Mouse (Mus musculus) left cerebral cortex, postnatal 4 days (tissue): ENCODE measurements around the gene Fam53b. TPM values are rescaled to one million over a fixed set of nuclear protein-coding genes. Genes with fewer than 3 reads are reported as not detected.
"Not testable (repeated sequence)": the region's sequence is repeated elsewhere in the genome, so short reads cannot be mapped to it uniquely, and the experiment has no call there.

Source experiments
- DNase-seq: peaks from one replicate; pipeline ENCODE4 v3.0.0-alpha.2; 2022
- intact Hi-C: fragments of 180-260 bp; cut with DNase I; formaldehyde crosslinking; loops from one replicate; pipeline ENCODE4 v1.15.1; 2025
- total RNA-seq, 2 experiments: library from RNA; stranded (reverse); gene quantifications; 2 replicates each; pipeline ENCODE4 v1.2.3; 2021

Fam53b gene
- total RNA-seq, 2 experiments from 2014 or later: 13.4 to 13.8 TPM

DNA sequence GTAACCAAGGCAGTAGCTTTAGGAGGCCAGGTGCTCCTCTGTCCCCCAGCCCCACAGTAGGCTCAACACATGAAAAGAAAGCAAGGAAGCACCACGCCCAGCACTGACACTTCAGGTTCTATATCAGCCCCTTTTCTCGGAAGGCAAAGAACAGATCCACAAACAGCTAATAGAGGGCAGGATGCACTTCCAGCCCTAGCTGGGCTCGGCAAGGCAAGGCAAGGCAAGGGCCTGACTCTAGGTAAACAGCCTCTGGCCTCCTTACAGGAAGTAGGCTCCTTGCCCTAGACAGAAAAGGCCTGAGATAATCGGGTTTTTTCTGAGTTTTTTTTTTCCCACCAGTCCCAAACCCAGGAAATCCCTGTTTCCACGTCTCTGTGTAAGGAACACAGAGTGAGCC lies 124.0 kb downstream of the Fam53b start:
- no peak for DNase-seq
- intact Hi-C loops: no loop called here

DNA sequence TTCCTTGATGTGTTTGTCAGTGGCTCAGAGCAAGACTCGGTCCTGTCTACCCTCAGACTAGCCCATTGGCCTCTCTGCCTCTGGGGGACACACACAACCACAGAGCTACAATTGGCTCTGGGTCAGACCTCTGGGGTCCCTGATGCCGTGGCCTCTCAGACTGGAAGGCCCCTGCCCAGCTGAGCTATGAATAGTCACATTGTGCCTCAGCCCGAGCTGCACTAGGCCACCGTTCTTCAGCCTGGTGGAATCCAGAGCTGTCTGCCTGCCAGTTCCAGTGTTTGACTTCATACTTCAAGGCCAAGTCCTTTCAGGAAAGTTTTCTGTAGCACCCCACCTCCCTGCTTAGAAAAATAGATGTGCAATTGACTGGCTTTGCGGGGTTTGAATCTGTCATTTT lies 125.0 kb downstream of the Fam53b start:
- intact Hi-C loops: no loop called here
- peak; percentile 56 for DNase-seq

DNA sequence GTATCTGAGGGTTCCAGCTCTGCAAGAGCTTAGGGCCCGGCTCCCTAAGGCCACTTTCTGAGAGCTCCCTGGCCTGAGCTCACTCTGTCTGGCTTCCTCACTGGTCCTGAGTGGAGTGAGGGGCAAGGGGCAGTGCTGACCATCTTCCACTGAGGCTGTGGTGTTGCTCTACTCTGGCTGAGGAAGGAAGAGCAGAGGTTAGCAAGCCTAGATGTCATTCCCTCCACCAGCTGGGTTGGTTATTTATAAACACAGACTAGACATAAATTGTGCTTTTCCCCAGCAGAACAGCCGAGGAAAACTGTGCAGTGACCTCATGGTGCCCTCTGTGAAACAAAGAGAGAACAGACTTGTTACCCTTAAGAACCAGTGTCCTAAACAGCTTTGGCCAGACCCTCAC lies 125.8 kb downstream of the Fam53b start:
- no peak for DNase-seq
- intact Hi-C loops: no loop called here

DNA sequence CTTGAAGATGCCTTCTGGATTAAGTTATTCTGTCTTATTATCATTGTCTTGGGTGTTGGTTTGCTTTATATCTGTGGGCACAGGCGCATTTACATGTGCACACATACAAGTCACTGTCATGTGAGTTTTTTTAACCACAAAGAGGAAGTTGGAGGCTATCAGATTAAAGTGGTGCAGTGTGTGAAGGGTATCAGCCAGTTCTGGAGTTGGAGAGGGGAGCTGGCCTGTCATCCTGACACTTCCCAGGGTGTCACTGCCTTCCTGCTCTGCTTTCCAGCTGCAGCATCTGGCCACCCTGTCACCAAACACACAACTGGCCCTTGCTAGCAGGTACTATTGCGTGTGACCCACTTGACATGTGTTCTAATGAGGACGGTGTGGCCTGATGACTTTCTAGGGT lies 127.2 kb downstream of the Fam53b start:
- DNase-seq: no peak
- intact Hi-C loops: no loop called here

DNA sequence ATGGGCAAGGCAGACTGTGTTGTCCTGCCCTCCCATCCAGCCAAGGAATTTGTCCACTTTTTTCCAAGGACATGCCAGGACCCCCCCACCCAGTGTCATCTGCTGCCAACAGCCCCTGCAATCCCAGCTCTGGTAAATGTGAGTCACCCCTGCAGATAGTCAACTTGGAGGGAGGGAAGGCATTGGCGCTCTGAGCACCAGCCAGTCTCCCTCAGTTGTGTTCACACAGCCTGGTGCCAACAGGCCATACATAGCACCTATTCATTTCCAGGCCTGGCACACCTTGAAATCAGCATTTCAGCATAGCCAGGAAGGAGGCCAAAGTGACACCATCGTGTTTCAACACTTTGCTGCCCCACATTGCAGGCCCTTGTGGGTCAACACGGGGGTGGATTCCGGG lies 129.8 kb downstream of the Fam53b start:
- DNase-seq: no peak
- intact Hi-C loops: no loop called here

DNA sequence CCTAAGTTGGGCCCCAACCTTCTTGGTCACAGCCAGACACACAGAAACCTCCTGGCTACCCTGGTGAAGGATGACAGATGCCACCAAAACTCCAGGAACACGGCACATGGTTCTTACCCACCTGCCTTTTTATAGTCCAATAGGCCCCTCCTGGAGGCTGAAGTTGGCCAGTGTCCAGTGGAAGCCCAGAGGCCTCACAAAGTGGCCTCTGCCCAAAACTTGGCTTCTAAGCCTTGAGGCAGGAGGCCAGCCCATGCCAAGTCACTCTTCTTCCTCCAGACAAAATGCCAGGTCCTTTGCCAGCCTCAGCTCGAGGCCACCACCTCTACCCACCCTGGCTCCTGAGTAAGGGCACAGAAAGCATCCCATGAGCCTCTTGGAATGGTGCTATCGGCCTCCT lies 130.8 kb downstream of the Fam53b start:
- intact Hi-C loops: no loop called here
- DNase-seq: peak; percentile 66

DNA sequence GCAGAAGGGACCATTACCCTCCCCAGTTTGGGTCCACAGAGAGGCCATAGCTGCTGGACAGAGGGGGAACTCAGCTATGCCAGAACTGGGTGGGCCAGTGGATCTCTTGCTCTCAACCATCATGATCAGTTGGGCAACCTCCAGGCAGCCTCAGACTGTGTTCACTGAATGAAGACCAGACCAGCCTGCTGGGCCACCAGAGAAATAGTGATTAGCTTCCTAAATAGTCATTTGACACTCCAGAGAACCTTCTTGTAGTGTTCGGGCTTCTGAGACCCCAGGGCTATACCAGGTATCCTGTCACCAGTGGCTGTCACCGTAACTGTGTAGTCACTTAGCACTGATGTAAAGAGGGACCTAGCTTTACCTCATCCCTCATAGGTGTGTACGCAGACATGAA lies 131.3 kb downstream of the Fam53b start:
- intact Hi-C loops: no loop called here
- no peak for DNase-seq

DNA sequence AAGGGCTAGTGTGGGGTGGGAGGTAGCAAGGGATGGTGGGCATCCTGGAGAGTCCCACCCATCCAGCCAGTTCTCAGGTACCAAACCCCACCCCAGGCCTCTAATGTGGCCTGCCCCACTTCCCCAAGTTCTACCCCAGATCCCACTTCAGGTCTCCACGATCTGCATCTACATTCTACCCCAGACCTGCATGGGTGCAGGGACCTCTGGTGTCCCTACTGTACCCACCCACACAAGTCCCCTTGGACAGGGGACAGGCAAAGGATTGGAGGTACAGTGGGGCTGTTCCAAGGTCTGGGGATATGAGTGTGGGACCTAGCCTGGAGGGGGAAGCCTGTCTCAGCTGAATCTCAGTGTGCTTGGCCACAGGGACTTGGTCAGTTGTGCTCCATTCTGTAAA lies 131.9 kb downstream of the Fam53b start:
- no peak for DNase-seq
- intact Hi-C loops: no loop called here

DNA sequence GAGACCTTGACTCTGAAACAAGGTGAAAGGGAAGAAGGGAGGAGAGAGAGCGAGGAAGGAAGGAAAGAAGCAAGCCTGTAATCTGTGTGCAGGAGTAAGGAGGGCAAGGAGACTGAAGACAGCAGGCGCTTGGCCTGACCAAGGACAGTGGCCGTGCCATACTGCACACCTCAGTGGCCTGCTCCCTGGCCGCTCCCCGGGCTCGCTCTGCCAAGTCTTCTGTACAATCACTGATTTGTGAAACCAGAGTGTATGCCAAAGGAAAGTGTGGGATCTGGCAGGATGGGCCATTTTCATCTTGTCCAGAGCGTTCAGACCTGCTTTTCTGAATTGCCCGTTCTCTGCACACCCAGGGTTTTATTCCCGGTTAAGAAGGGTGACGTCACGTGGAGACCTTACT lies 132.4 kb downstream of the Fam53b start:
- DNase-seq: peak; percentile 73
- intact Hi-C loops: no loop called here

DNA sequence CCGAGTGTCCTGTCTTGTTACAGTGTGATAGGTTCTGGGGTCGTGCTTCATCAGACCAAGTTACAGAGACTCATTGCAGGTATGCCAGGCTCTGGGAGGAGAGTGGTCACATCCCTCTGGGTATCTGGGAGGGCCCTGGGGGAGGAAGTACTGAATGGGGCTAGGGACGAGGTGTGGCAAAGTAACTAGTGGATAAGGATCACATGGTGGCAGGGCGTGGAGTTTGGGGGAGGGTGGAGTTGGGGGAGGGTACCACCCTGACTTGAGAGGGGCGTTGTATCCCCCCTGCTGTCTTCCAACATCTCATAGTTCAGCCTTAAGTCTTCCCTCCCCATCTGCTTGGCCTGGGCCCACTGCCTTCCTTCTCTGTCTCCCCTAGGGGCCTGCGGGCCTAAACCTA lies 134.1 kb downstream of the Fam53b start:
- intact Hi-C loops: no loop called here
- DNase-seq: no peak

DNA sequence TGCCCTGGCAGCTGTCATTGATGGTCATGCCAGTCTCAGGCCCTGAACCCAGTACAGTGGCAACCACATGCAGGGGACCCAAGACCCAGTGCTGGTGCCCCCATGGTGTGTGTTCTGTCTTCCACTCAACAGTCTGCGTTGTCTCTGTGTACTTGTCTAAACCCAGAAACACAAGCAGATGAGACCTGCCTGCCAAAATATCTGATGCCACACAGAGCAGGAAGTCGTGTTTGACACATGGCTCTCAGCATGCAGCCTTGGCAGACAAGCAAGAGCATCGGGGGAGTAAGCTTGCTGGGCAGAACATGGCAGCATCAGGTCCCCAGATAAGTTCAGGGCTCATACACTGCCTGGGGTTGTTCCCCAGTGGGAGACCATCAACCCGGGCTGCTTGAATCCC lies 134.6 kb downstream of the Fam53b start:
- intact Hi-C loops: no loop called here
- peak; percentile 80 for DNase-seq

DNA sequence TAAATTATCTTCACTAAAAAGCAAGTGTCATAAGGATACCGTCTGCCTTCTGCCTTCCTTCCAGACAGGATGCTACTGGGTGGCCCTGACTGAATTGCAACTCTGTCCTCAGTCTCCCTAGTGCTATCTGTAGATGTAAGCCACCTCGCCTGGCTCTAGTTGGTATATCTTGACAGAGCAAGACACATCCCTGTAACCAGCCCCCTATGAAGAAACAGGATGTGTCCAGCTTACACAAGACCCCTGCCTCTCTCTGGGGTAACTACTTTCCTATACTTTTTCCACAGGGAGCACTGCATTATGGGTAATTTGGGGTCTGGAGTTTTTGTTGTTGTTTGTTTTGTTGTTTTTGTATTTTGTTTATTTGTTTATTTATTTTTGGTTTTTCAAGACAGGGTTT lies 137.8 kb downstream of the Fam53b start:
- no peak for DNase-seq
- intact Hi-C loops: no loop called here

DNA sequence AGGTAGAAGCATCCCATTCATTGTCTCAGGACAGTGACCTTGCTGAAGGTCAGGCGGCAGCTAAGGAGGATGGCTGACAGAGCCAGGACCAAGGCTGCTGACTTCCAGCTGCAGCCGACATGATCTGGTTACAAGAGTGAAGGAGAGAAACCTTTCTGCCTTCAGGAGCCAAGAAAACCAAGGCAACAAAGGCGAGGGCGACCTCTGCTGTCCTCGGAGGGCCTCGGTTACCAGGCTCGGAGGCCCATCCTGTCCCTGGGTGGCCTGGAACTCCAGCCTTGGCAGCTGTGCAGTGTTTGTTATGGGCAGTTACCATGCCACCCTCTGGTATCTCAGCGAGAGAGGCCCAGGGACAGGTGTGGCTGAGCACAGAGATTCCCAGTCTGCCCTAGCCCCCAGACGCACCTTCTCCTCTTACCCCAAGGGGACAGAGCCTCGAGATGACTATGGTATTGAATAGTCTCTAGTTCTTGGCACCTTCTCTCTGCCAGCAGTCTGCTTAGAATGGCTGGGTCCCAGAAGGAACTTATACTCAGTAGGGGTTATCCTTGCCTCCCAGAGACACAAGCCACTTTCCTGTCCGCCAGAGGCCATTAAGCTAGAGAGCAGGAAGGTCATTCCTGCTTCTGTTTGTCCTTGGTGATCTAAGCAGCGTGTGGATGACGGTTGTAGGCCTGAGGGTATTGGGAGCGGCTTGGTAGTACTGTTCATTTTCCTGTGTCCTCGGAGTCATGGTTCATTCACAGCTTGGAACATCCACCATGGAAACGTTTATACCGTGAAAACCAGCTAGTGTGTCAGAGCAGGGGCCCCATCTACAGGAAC lies 139.5 kb downstream of the Fam53b start:
- intact Hi-C loops: no loop called here

DNA sequence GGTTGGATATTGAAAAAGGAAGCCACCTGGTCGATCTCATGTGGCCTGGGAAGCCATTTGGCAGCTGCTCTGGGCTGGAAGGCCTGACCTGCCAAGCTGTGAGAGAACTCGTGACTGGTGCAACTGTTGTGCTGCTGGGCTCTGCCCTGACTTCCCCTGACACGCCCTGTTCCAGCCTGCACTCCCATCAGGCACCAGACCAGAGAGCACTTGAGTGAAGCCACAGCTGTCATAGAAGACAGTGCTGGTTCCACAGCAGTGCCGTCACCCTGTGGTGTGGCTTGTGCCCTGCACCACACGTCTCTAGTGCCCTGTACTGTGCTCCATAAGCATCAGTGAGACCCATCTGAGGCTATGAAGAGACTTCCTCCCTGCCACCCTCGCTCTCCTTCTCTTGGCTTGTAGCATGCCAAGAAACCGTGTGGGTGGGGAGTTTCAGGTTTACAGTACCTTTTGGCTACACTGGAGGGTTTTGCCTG lies 141.2 kb downstream of the Fam53b start:
- intact Hi-C loops: no loop called here
- no peak for DNase-seq

More for the DNA sequence above, 139.5 kb downstream of the Fam53b start:
- DNase-seq: peak; percentile 67

DNA sequence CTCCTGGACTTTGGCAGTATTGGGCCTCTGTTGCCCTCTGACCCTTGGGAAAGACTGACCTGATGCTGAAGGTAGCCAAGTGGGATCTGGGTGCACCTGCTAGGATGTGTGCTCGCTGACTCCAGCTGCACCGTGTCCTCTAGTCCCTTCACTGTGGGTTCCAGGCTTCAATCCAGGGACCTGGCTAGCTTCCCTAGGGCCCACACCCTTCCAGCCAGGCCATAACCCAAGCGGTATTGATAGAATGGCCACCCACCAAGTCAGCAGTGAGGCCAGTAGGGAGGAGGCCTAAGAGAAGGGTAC lies 142.9 kb downstream of the Fam53b start:
- no peak for DNase-seq
- intact Hi-C loops: no loop called here

DNA sequence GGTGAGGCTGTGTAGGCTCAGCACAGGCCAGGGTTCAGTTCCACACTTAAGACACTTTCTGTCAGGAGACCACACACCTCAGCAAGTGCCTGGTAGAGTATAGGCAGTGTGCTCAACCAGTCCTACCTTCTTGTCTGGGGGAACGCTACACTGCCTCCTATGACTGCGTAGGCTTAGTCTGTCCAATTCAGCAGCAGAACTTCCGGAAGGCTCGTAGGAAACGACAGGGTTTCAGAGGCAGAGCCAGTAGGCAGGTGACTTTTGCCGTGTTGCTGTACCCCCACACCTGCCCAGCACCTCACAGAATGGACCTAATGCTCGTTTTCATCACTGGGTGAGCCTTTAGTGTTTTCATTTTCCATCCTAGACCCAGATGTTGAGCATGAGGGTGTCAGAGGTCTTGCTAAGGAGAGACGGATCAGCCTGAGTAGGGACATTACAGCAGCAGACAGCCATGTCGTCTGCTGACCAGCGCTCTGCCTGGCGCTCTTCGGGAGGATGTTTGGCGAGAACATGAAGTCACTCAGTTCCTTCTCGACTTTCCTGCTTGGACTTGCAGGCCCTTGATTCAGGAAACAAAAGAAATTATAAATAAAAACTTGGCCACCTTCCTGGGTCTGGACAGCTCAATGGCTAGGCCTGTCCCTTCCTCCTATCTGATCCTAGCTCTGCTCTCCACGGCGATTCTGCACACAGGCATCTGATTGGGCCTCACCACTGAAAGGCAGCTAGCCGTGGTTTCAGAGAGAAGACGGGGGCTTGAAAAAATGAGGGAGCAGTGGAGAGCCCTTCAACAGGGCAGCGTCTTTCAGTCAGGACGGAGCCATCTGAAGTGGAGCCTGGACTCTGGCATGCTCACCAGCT lies 143.5 kb downstream of the Fam53b start:
- intact Hi-C loops: no loop called here
- no peak for DNase-seq

DNA sequence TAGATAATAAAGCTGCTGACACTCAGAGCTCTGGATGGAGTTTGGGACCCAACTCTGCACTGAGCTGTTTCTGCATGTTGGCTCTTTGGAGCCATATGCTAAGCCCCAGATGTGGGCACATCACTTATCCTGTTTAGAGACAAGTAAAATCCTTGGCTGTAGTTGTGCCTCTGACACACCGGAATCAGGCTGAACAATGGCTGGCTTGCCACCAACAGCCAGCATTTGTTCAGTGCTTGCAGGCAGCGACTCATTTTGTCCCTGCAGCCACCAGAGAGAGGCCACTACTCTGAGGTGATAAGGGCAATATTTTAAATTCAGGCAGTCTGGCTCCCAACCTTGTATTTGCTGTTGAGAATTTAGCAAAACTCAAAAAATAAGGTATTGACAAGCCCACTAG lies 145.1 kb downstream of the Fam53b start:
- intact Hi-C loops: no loop called here

DNA sequence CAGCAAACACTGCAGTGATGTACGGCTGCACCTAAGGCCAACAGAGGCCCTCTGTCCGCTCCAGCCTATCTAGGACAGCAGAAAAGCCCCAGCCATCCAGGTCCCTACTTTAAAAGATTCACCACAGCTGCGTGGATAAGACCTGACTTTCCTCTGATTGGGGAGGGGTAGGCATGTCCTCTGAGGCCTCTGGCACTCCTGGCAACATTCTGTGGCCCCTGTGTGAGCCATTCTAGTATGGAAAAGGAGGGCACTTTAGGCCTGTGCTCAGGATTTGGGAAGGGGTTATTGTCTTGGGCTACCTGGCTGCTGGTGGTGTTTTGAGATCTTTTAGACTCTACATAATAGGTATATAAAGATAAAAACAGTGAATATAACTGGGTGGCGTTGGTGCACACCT lies 147.2 kb downstream of the Fam53b start:
- no peak for DNase-seq
- intact Hi-C loops: no loop called here

More for the DNA sequence above, 145.1 kb downstream of the Fam53b start:
- DNase-seq: no peak

DNA sequence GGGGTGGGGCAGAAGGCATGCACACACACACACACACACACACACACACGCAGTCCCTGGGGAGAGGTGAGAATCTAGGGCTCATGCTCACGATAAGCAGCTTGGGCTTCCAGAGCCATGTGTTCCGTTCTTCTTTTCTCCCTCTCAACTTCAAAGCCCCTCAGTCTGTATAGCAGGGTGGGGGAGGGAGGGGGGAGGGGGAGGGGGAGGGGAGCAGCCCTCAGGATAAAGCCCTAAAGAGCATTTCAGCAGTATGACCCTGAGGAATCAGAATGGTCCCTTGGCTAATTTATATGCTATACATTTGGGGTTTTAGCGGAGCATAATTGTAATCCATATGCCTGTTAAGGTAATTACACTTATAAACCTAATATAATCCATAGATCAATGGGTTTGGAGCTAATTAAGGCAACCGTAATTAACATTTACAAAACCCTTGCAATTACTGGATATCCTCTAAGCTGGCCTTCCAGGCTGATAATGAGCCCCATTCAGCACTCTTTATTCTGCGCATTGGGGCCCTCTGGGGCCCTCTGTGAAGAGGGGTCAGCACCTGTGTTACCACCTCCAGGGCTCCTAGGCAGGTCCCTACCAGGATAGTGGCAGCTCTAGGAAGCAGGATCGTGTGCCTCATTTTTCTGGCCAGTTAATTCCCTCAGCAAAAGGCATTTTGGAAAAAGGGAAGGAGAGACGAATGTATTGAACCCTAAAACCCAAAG lies 147.9 kb downstream of the Fam53b start:
- DNase-seq: no peak
- intact Hi-C loops: no loop called here

DNA sequence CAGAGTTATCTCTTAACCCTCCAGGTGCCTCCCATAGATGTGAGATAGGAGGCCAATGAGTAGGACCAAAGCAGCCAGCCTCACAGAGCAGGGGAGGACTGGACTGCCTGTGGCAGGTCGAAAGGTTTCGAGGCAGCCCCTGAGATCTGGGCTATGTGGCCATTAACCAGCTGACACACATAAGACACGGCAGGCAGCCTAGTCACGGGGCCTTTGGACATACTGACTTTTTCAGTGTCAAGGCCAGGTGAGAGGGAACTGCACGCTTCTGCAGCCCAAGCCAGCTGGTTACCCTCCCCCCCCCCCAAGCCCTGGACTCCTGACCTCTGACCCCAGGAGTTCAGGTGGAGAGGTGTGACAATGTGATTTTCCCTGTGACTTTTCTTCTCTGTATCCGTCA lies 148.9 kb downstream of the Fam53b start:
- intact Hi-C loops: no loop called here
- no peak for DNase-seq

DNA sequence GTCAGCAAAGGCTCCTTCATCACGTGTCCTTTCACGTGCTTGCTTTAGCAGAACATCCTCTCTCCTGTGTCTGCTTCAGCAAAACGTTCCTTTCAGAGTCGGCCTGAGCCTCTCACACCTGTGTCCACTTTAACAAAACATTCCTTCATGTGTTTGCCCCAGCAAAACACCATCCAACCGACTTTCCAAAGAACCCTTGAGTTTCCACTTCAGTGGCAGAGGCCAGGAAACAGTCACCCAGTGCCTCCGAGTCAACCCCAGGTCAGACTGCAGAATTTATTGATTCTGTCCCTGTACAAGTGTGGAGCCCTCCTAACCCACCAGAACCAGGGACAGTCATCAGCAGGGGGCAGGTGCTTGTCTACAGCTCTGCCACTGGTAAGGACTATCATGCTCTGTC lies 150.9 kb downstream of the Fam53b start:
- intact Hi-C loops, DNase-seq: not testable (repeated sequence)
